ENCODE assay signal across 14 mouse cellular contexts in genomic region chr12:30473473-30473815, GRCm38 (mm10).
"Had no signal": no experiment of that assay in that cellular context is flagged by ENCODE, and none has a peak within 500 bp of the region (broad histone marks: within the 10 kb centered on the region; RNA-seq: fewer than 3 reads in every experiment).

No protein-coding gene starts in this region.

- H3K36me3 ChIP-seq: limb, embryonic 15.5 days; liver, embryonic 12.5 days; neural tube, embryonic 13.5 days; neural tube, embryonic 15.5 days; stomach, embryonic 15.5 days had no signal

- H3K9ac ChIP-seq: limb, embryonic 15.5 days; liver, embryonic 12.5 days; liver, embryonic 14.5 days; lung, embryonic 14.5 days; neural tube, embryonic 13.5 days; neural tube, embryonic 15.5 days; stomach, embryonic 15.5 days had no signal

- H3K27me3 ChIP-seq: limb, embryonic 15.5 days; liver, embryonic 12.5 days; neural tube, embryonic 13.5 days; neural tube, embryonic 15.5 days; stomach, embryonic 15.5 days had no signal

- H3K9me3 ChIP-seq: limb, embryonic 15.5 days; liver, embryonic 12.5 days; neural tube, embryonic 13.5 days; neural tube, embryonic 15.5 days; stomach, embryonic 15.5 days had no signal

- H3K4me2 ChIP-seq: limb, embryonic 15.5 days; liver, embryonic 12.5 days; lung, embryonic 14.5 days; neural tube, embryonic 13.5 days; neural tube, embryonic 15.5 days; stomach, embryonic 15.5 days had no signal

- H3K4me1 ChIP-seq: limb, embryonic 15.5 days; liver, embryonic 12.5 days; neural tube, embryonic 13.5 days; neural tube, embryonic 15.5 days; stomach, embryonic 15.5 days had no signal

- DNase-seq: lung, adult 18-20 months; lung, embryonic 14.5 days; lung, postnatal 10 days; lung, postnatal 4 days; right cerebral cortex, postnatal 14 days; thymus, postnatal 14 days; thymus, postnatal 36 days had no signal

- H3K4me3 ChIP-seq: limb, embryonic 15.5 days; liver, embryonic 12.5 days; neural tube, embryonic 13.5 days; neural tube, embryonic 15.5 days; stomach, embryonic 15.5 days had no signal

- ATAC-seq: liver, embryonic 12.5 days had no signal

- H3K27ac ChIP-seq: limb, embryonic 15.5 days; liver, embryonic 12.5 days; liver, embryonic 14.5 days; neural tube, embryonic 13.5 days; neural tube, embryonic 15.5 days; stomach, embryonic 15.5 days; stomach, postnatal 0 days had no signal
